Comparison of ENCODE assay signal across 24 mouse cellular contexts in the genomic region with DNA sequence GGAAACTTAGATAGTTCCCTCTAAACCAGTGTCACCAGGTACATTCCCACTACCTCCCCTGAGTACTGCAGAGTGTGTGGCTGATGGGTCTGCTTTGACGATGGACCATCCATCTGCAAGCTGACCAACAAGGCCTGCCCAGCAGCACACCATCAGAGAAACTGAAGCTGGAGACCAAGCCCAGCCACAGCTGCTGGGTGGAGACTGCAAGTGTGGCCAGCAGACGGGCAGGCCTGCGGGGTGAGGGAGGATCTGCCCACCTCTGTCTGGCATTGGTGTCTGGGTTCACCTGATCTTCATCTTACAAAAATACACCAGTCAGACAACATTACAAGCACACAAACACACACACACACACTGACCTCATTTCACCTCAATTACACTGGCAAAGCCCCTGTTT.
DNase-seq lines count a peak whose midpoint lies in the region; ATAC-seq lines count a peak whose summit lies in the region.
"Had no signal": no experiment of that assay in that cellular context is flagged by ENCODE, and none has a peak within 500 bp of the region (broad histone marks: within the 10 kb centered on the region; RNA-seq: fewer than 3 reads in every experiment).

No protein-coding gene starts in this region.

- H3K9ac ChIP-seq in heart, embryonic 12.5 days: no peak overlapping the region
- H3K9ac ChIP-seq in liver, embryonic 11.5 days (ENCODE audit: low read depth, low read length): no peak overlapping the region
- H3K9ac ChIP-seq in liver, embryonic 12.5 days: no peak overlapping the region
- H3K9ac ChIP-seq: embryonic facial prominence, embryonic 12.5 days; embryonic facial prominence, embryonic 15.5 days; forebrain, embryonic 12.5 days; heart, embryonic 13.5 days; hindbrain, embryonic 12.5 days; hindbrain, embryonic 15.5 days had no signal

- DNase-seq in heart, embryonic 10.5 days (ENCODE audit: low spot score): peak; percentile 51
- DNase-seq in liver, embryonic 11.5 days (ENCODE audit: low spot score): peak; percentile 20
- peak; percentile 32 for DNase-seq in testis, postnatal 10 days (ENCODE audit: low spot score)
- DNase-seq in testis, postnatal 14 days (ENCODE audit: low spot score): no peak
- DNase-seq in layer of hippocampus, postnatal 25 days (ENCODE audit: extremely low spot score in 1 of 2, low spot score in 1 of 2): no peak
- DNase-seq: adrenal gland, adult 2 months; adrenal gland, postnatal 14 days; cerebellum, adult 11 months; cerebellum, adult 2 months; cerebellum, adult 9-11 months; cerebellum, postnatal 25 days; gastrocnemius, postnatal 10 days; gastrocnemius, postnatal 36 days; heart, postnatal 14 days had no signal

- H3K4me2 ChIP-seq in heart, embryonic 12.5 days: no peak overlapping the region
- H3K4me2 ChIP-seq in liver, embryonic 11.5 days: no peak overlapping the region
- H3K4me2 ChIP-seq in liver, embryonic 12.5 days: no peak overlapping the region
- H3K4me2 ChIP-seq: embryonic facial prominence, embryonic 12.5 days; embryonic facial prominence, embryonic 15.5 days; forebrain, embryonic 12.5 days; heart, embryonic 13.5 days; hindbrain, embryonic 12.5 days; hindbrain, embryonic 15.5 days had no signal

- ATAC-seq in heart, embryonic 12.5 days (ENCODE audit: insufficient number of reproducible peaks, low FRiP score): no peak
- ATAC-seq in liver, embryonic 11.5 days (replicated peaks; ENCODE audit: low FRiP score): no peak
- ATAC-seq in liver, embryonic 12.5 days: no peak
- ATAC-seq: CD4-positive, CD25-positive, alpha-beta regulatory T cell, adult 4 months; forebrain, embryonic 16.5 days had no signal

- H3K36me3 ChIP-seq in heart, embryonic 10.5 days: no peaks in the 10 kb centered on the region
- no peaks in the 10 kb centered on the region for H3K36me3 ChIP-seq in heart, embryonic 12.5 days
- H3K36me3 ChIP-seq in liver, embryonic 11.5 days (ENCODE audit: control insufficient read depth, insufficient read depth, low read length): no peaks in the 10 kb centered on the region
- no peaks in the 10 kb centered on the region for H3K36me3 ChIP-seq in liver, embryonic 12.5 days
- H3K36me3 ChIP-seq: embryonic facial prominence, embryonic 12.5 days; embryonic facial prominence, embryonic 15.5 days; forebrain, embryonic 12.5 days; heart, embryonic 13.5 days; hindbrain, embryonic 12.5 days; hindbrain, embryonic 15.5 days had no signal

- no peak overlapping the region for H3K27ac ChIP-seq in heart, embryonic 10.5 days
- H3K27ac ChIP-seq in heart, embryonic 12.5 days (ENCODE audit: poor library complexity, severe bottlenecking): no peak overlapping the region
- no peak overlapping the region for H3K27ac ChIP-seq in liver, embryonic 11.5 days (ENCODE audit: low read depth, low read length)
- no peak overlapping the region for H3K27ac ChIP-seq in liver, embryonic 12.5 days
- H3K27ac ChIP-seq: embryonic facial prominence, embryonic 12.5 days; embryonic facial prominence, embryonic 15.5 days; forebrain, embryonic 12.5 days; heart, embryonic 13.5 days; hindbrain, embryonic 12.5 days; hindbrain, embryonic 15.5 days had no signal

- H3K4me3 ChIP-seq in heart, embryonic 10.5 days: no peak overlapping the region
- no peak overlapping the region for H3K4me3 ChIP-seq in heart, embryonic 12.5 days
- H3K4me3 ChIP-seq in liver, embryonic 11.5 days (ENCODE audit: low read depth, low read length): no peak overlapping the region
- no peak overlapping the region for H3K4me3 ChIP-seq in liver, embryonic 12.5 days
- H3K4me3 ChIP-seq: embryonic facial prominence, embryonic 12.5 days; embryonic facial prominence, embryonic 15.5 days; forebrain, embryonic 12.5 days; heart, embryonic 13.5 days; hindbrain, embryonic 12.5 days; hindbrain, embryonic 15.5 days had no signal

- no peaks in the 10 kb centered on the region for H3K4me1 ChIP-seq in heart, embryonic 10.5 days
- no peaks in the 10 kb centered on the region for H3K4me1 ChIP-seq in heart, embryonic 12.5 days (replicated peaks)
- no peaks in the 10 kb centered on the region for H3K4me1 ChIP-seq in liver, embryonic 11.5 days (replicated peaks; ENCODE audit: control insufficient read depth, insufficient read depth, low read length)
- peaks cover 7% of the 10 kb centered on the region; the same call in 1 of the 2 replicates for H3K4me1 ChIP-seq in liver, embryonic 12.5 days
- H3K4me1 ChIP-seq: embryonic facial prominence, embryonic 12.5 days; embryonic facial prominence, embryonic 15.5 days; forebrain, embryonic 12.5 days; heart, embryonic 13.5 days; hindbrain, embryonic 12.5 days; hindbrain, embryonic 15.5 days had no signal

- 89% methylated on average over 3 of the region's 3 CpGs for WGBS in heart, embryonic 10.5 days
- WGBS in heart, embryonic 12.5 days: 77% methylated on average over 3 of the region's 3 CpGs
- 74% methylated on average over 3 of the region's 3 CpGs for WGBS in liver, embryonic 11.5 days
- 66% methylated on average over 3 of the region's 3 CpGs for WGBS in liver, embryonic 12.5 days (ENCODE audit: insufficient replicate concordance)

- H3K9me3 ChIP-seq in heart, embryonic 10.5 days: no peaks in the 10 kb centered on the region
- no peaks in the 10 kb centered on the region; the same call in 1 of the 2 replicates for H3K9me3 ChIP-seq in heart, embryonic 12.5 days (replicated peaks)
- H3K9me3 ChIP-seq in liver, embryonic 11.5 days (ENCODE audit: control insufficient read depth, low read length): no peaks in the 10 kb centered on the region
- H3K9me3 ChIP-seq in liver, embryonic 12.5 days (replicated peaks): no peaks in the 10 kb centered on the region
- H3K9me3 ChIP-seq: embryonic facial prominence, embryonic 12.5 days; embryonic facial prominence, embryonic 15.5 days; forebrain, embryonic 12.5 days; heart, embryonic 13.5 days; hindbrain, embryonic 12.5 days; hindbrain, embryonic 15.5 days had no signal

- no peaks in the 10 kb centered on the region for H3K27me3 ChIP-seq in heart, embryonic 10.5 days (ENCODE audit: insufficient read depth, poor library complexity, severe bottlenecking)
- H3K27me3 ChIP-seq in heart, embryonic 12.5 days (replicated peaks): no peaks in the 10 kb centered on the region
- H3K27me3 ChIP-seq in liver, embryonic 11.5 days (replicated peaks; ENCODE audit: control insufficient read depth, insufficient read depth, low read length): no peaks in the 10 kb centered on the region
- no peaks in the 10 kb centered on the region for H3K27me3 ChIP-seq in liver, embryonic 12.5 days (replicated peaks)
- H3K27me3 ChIP-seq: embryonic facial prominence, embryonic 12.5 days; embryonic facial prominence, embryonic 15.5 days; forebrain, embryonic 12.5 days; heart, embryonic 13.5 days; hindbrain, embryonic 12.5 days; hindbrain, embryonic 15.5 days had no signal

Comparison
In these comparisons a context has a peak if more than half of its experiments do, and no peak if none do; other contexts are left out.
1. DNase-seq: peak in heart, embryonic 10.5 days (single experiment), liver, embryonic 11.5 days (single experiment) and testis, postnatal 10 days (single experiment); none in testis, postnatal 14 days (single experiment) and layer of hippocampus, postnatal 25 days (0 of 2).